Mouse (Mus musculus) neural tube, embryonic 14.5 days (tissue): Measurements from ENCODE around the gene Ofcc1. TPM values are rescaled to one million over a fixed set of nuclear protein-coding genes. Genes with fewer than 3 reads are reported as not detected.

Source experiments
- ATAC-seq: fragments of 200-750 bp; cut with Nextera tagmentation; 2 replicates; pipeline ENCODE4 v1.8.0; 2017; ENCODE audit warnings: low read depth, mild to moderate bottlenecking, moderate TSS enrichment, moderate library complexity
- H3K27ac ChIP-seq: fragments of 300-500 bp; sonication (generic); 2 replicates; pipeline ENCODE4 v1.5.1; 2014; ENCODE audit warnings: low read depth, mild to moderate bottlenecking, control low read depth, low read length, moderate library complexity, mixed read lengths
- H3K27me3 ChIP-seq: fragments of 300-500 bp; sonication (generic); 2 replicates; pipeline ENCODE4 v1.6.1; 2014; ENCODE audit warnings: low read length; ENCODE audit not compliant: control insufficient read depth, insufficient read depth
- H3K36me3 ChIP-seq: fragments of 300-500 bp; sonication (generic); 2 replicates; pipeline ENCODE4 v1.6.1; 2014; ENCODE audit warnings: low read length, mixed read lengths; ENCODE audit not compliant: control insufficient read depth, insufficient read depth
- H3K4me1 ChIP-seq: fragments of 300-500 bp; sonication (generic); 2 replicates; pipeline ENCODE4 v1.6.1; 2014; ENCODE audit warnings: low read length; ENCODE audit not compliant: control insufficient read depth, insufficient read depth
- H3K4me2 ChIP-seq: fragments of 300-500 bp; sonication (generic); 2 replicates; pipeline ENCODE4 v1.6.1; 2014; ENCODE audit warnings: mild to moderate bottlenecking, low read depth, low read length, control low read depth
- H3K4me3 ChIP-seq: fragments of 300-500 bp; sonication (generic); 2 replicates; pipeline ENCODE4 v1.5.1; 2014; ENCODE audit warnings: low read depth, low read length, control low read depth, mixed read lengths
- H3K9ac ChIP-seq: fragments of 300-500 bp; sonication (generic); replicated peaks from 2 replicates; pipeline ENCODE4 v1.6.1; 2014; ENCODE audit warnings: low read depth, mild to moderate bottlenecking, control low read depth, low read length, mixed read lengths
- H3K9me3 ChIP-seq: fragments of 300-500 bp; sonication (generic); 2 replicates; pipeline ENCODE4 v1.6.1; 2016; ENCODE audit warnings: low read length; ENCODE audit not compliant: control insufficient read depth
- WGBS: fragments of 180-500 bp; shearing (Covaris S2); extraction: QIAGEN DNeasy Blood & Tissue Kit; methylation state at CpG from one replicate; pipeline ENCODE4 v1.1.7; 2014; 5-methylcytosine and 5-hydroxymethylcytosine counted together
- polyA plus RNA-seq: library from polyadenylated mRNA; unstranded; fragments of >200 nt; fragmentation: Nextera tagmentation; extraction: Ambion mirVana; gene quantifications from 2 replicates; pipeline ENCODE4 v1.2.1, GENCODE M21; 2014

Ofcc1 gene
- polyA plus RNA-seq, 1 experiment from 2014 or later: 0.16 TPM

GRCm38 (mm10) chr13:40320814-40321525 lies 40.3 kb downstream of the Ofcc1 start:
- no peaks in the 10 kb centered on the region for H3K27me3 ChIP-seq
- H3K4me2 ChIP-seq: no peak overlapping the region
- no peak for ATAC-seq
- no peaks in the 10 kb centered on the region for H3K9me3 ChIP-seq
- H3K4me1 ChIP-seq: no peaks in the 10 kb centered on the region
- no peak overlapping the region for H3K4me3 ChIP-seq
- H3K36me3 ChIP-seq: no peaks in the 10 kb centered on the region
- H3K27ac ChIP-seq: no peak overlapping the region
- 84% methylated on average over 6 of the region's 6 CpGs for WGBS
- H3K9ac ChIP-seq: no peak overlapping the region

- H3K9me3 ChIP-seq: no peaks in the 10 kb centered on the region
- H3K9ac ChIP-seq: no peak overlapping the region
- H3K27me3 ChIP-seq: no peaks in the 10 kb centered on the region
- H3K36me3 ChIP-seq: no peaks in the 10 kb centered on the region
- 91% methylated on average over 2 of the region's 2 CpGs for WGBS
- H3K4me2 ChIP-seq: no peak overlapping the region
- no peaks in the 10 kb centered on the region for H3K4me1 ChIP-seq
- no peak overlapping the region for H3K27ac ChIP-seq
- ATAC-seq: no peak
- no peak overlapping the region for H3K4me3 ChIP-seq
These were observed 43.5 kb downstream of the Ofcc1 start for GRCm38 (mm10) chr13:40317731-40318130.

- H3K9me3 ChIP-seq: no peaks in the 10 kb centered on the region
- no peaks in the 10 kb centered on the region for H3K36me3 ChIP-seq
- H3K9ac ChIP-seq: no peak overlapping the region
- no peak overlapping the region for H3K27ac ChIP-seq
- H3K4me2 ChIP-seq: no peak overlapping the region
- no peak for ATAC-seq
- no peak overlapping the region for H3K4me3 ChIP-seq
- no peaks in the 10 kb centered on the region for H3K4me1 ChIP-seq
- WGBS: 75% methylated on average over 4 of the region's 4 CpGs
- H3K27me3 ChIP-seq: no peaks in the 10 kb centered on the region
These were observed 46.0 kb downstream of the Ofcc1 start for GRCm38 (mm10) chr13:40315158-40315792.

DNA sequence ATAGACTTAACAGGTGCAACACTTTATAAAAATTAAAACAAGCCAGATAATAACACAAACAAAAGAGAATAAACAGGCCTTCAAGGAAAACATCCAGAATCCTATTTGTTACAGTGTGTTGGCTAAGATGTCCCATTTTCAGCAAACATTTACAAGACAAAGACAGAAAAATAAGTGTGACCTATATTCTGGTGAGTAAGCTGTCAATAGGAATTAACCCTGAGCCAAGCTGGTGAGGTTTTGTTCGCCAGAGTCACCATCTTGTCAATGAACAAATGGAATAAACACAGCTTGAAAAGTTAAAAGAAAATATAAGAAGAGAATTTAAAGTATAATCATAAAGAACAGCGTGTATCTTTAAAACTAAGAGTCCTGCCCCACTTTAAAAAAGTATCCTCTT lies 68.4 kb downstream of the Ofcc1 start:
- Histone ChIP-seq H3K9ac (no peak overlapping the region), H3K27ac (no peak overlapping the region), H3K4me2 (no peak overlapping the region), H3K4me3 (no peak overlapping the region), H3K4me1 (no peaks in the 10 kb centered on the region), H3K27me3 (no peaks in the 10 kb centered on the region), H3K9me3 (no peaks in the 10 kb centered on the region), H3K36me3 (no peaks in the 10 kb centered on the region)
- WGBS: 83% methylated on average over 2 of the region's 2 CpGs
- ATAC-seq: no peak

GRCm38 (mm10) chr13:40290846-40291245 lies 70.4 kb downstream of the Ofcc1 start:
- Histone ChIP-seq H3K9me3 (no peaks in the 10 kb centered on the region), H3K36me3 (no peaks in the 10 kb centered on the region), H3K27ac (no peak overlapping the region), H3K4me2 (no peak overlapping the region), H3K27me3 (no peaks in the 10 kb centered on the region), H3K9ac (no peak overlapping the region), H3K4me1 (0 out of 2 replicates have a peak, but pooled peaks cover 5% of the 10 kb centered on the region), H3K4me3 (no peak overlapping the region)
- ATAC-seq: no peak
- 79% methylated on average over 10 of the region's 10 CpGs for WGBS

- Histone ChIP-seq H3K9ac (no peak overlapping the region), H3K4me3 (no peak overlapping the region), H3K4me1 (0 out of 2 replicates have a peak, but pooled peaks cover 5% of the 10 kb centered on the region), H3K36me3 (no peaks in the 10 kb centered on the region), H3K4me2 (no peak overlapping the region), H3K9me3 (no peaks in the 10 kb centered on the region), H3K27me3 (no peaks in the 10 kb centered on the region), H3K27ac (no peak overlapping the region)
- 78% methylated on average over 4 of the region's 4 CpGs for WGBS
- no peak for ATAC-seq
These were observed 72.6 kb downstream of the Ofcc1 start for GRCm38 (mm10) chr13:40288650-40289049.

DNA sequence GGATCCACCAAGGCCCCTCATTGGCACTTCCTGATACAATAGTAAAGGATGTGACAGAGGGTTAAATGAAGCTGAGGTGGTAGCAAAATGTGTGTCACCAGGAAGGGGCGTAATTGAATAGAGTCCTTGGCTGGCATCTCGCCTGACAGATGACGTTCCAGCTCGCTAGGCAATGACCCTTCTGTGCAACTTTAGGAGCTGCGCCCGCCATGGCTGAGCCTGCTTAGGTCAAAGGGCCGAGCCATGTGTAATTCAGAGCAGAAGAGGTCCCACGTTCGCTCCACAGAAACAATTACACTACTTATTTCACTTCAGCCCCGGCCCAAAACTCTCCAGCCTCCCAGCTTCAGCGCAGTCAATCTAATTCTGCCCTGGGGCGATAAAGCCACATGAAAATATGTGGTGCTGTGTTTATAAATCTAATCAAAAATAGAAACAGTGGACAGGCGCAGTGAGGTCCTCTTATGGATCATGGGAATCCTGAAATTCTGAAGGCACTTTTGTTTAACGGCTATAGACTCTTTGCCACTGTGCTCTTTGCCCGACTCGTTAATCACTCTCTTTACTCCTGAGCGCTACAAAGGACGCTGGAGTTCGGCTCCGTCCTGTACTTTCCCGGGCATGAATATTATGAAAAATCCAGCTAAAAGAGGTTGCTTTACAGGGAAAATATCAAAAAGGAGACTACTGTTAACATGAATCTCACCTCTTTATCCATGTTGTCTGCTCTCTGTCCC lies 73.8 kb downstream of the Ofcc1 start:
- no peak overlapping the region for H3K27ac ChIP-seq
- H3K4me3 ChIP-seq: no peak overlapping the region
- no peaks in the 10 kb centered on the region for H3K9me3 ChIP-seq
- peak overlapping the region; percentile 35; the same call in 1 of the 2 replicates for H3K4me2 ChIP-seq
- no peaks in the 10 kb centered on the region for H3K36me3 ChIP-seq
- peak; percentile 60; the same call in 1 of the 2 replicates for ATAC-seq
- no peak overlapping the region for H3K9ac ChIP-seq
- 23% methylated on average over 21 of the region's 21 CpGs for WGBS
- no peaks in the 10 kb centered on the region for H3K27me3 ChIP-seq
- 0 out of 2 replicates have a peak, but pooled peaks cover 5% of the 10 kb centered on the region for H3K4me1 ChIP-seq

DNA sequence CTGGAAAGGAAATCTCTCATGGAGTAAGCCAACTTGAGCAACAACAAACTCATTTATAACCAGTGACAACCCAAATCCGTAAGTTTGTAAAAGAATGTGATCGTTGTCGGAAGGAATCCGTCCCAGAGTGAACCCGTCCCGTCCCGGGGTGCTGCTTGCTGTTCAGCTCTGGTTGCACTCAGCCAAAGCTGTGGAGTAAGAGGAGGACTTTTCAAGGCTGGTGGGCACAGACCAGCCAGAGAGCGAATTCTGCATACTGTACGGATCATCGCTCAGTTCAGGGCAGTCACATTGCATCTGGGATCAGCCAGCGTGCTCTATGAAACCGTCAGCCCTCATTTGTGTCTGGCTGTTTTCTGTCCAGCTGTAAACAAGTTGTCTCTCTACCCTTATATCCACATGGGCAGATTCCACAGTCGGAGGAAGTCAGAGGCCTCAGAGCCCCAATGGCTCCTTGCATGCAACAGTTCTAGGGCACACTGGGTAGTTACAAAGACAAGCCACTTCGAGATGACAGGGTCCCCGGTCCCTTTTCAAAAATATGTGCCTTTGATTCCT lies 75.9 kb downstream of the Ofcc1 start:
- WGBS: 81% methylated on average over 15 of the region's 15 CpGs
- Histone ChIP-seq H3K27ac (no peak overlapping the region), H3K4me1 (0 out of 2 replicates have a peak, but pooled peaks cover 5% of the 10 kb centered on the region), H3K36me3 (no peaks in the 10 kb centered on the region), H3K9me3 (no peaks in the 10 kb centered on the region), H3K4me2 (no peak overlapping the region), H3K27me3 (no peaks in the 10 kb centered on the region), H3K9ac (no peak overlapping the region), H3K4me3 (no peak overlapping the region)
- ATAC-seq: no peak
